Mouse (Mus musculus) hindbrain, embryonic 10.5 days (tissue): ENCODE data around the gene E2f2. TPM values are rescaled to one million over a fixed set of nuclear protein-coding genes. Genes with fewer than 3 reads are reported as not detected.
A peak's percentile ranks its signal among the peaks of the same experiment; 100 is the strongest.

Experiments
- DNase-seq: peaks from one replicate; pipeline ENCODE4 v3.0.0-alpha.2; 2017; ENCODE audit warnings: low spot score
- H3K27ac ChIP-seq: fragments of 300-500 bp; sonication (generic); 2 replicates; pipeline ENCODE4 v1.5.1; 2016; ENCODE audit warnings: mild to moderate bottlenecking, moderate library complexity
- H3K27me3 ChIP-seq: fragments of 300-500 bp; sonication (generic); 2 replicates; pipeline ENCODE4 v1.6.1; 2016; ENCODE audit warnings: mild to moderate bottlenecking; ENCODE audit not compliant: poor library complexity, insufficient read depth, severe bottlenecking
- H3K36me3 ChIP-seq: fragments of 300-500 bp; sonication (generic); 2 replicates; pipeline ENCODE4 v1.6.1; 2016; ENCODE audit warnings: mild to moderate bottlenecking, moderate library complexity
- H3K4me1 ChIP-seq: fragments of 300-500 bp; sonication (generic); replicated peaks from 2 replicates; pipeline ENCODE4 v1.6.1; 2016; ENCODE audit warnings: mild to moderate bottlenecking
- H3K4me3 ChIP-seq: fragments of 300-500 bp; sonication (generic); 2 replicates; pipeline ENCODE4 v1.5.1; 2016; ENCODE audit warnings: mild to moderate bottlenecking, moderate library complexity
- H3K9me3 ChIP-seq: fragments of 300-500 bp; sonication (generic); 2 replicates; pipeline ENCODE4 v1.6.1; 2016; ENCODE audit warnings: mild to moderate bottlenecking, moderate library complexity
- WGBS: fragments of 180-500 bp; shearing (Covaris S2); methylation state at CpG from one replicate; pipeline ENCODE4 v1.1.7; 2016; 5-methylcytosine and 5-hydroxymethylcytosine counted together
- polyA plus RNA-seq: library from polyadenylated mRNA; unstranded; fragments of >200 nt; fragmentation: Nextera tagmentation; extraction: Ambion mirVana; gene quantifications from 2 replicates; pipeline ENCODE4 v1.2.1, GENCODE M21; 2016

The E2f2 gene
- polyA plus RNA-seq, 1 experiment from 2014 or later: 9.0 TPM

GRCm38 (mm10) chr4:136170401-136170800 lies 1.8 kb upstream of the E2f2 start:
- Histone ChIP-seq H3K36me3 (0 out of 2 replicates have a peak, but pooled peaks cover 8% of the 10 kb centered on the region), H3K4me3 (no peak overlapping the region), H3K9me3 (no peaks in the 10 kb centered on the region), H3K27me3 (0 out of 2 replicates have a peak, but pooled peaks cover 5% of the 10 kb centered on the region), H3K27ac (no peak overlapping the region), H3K4me1 (peaks cover 37% of the 10 kb centered on the region)
- 86% methylated on average over 4 of the region's 4 CpGs for whole genome bisulfite sequencing
- no peak for DNase-seq

GRCm38 (mm10) chr4:136171455-136171854 lies 739 bp upstream of the E2f2 start:
- 0 out of 2 replicates have a peak, but pooled peaks cover 5% of the 10 kb centered on the region for H3K27me3 ChIP-seq
- H3K9me3 ChIP-seq: no peaks in the 10 kb centered on the region
- H3K27ac ChIP-seq: peak overlapping the region; percentile 87
- WGBS: 17% methylated on average over 12 of the region's 12 CpGs
- DNase-seq: no peak
- peak overlapping the region; percentile 91 for H3K4me3 ChIP-seq
- H3K4me1 ChIP-seq: peaks cover 47% of the 10 kb centered on the region
- 0 out of 2 replicates have a peak, but pooled peaks cover 12% of the 10 kb centered on the region for H3K36me3 ChIP-seq

DNA sequence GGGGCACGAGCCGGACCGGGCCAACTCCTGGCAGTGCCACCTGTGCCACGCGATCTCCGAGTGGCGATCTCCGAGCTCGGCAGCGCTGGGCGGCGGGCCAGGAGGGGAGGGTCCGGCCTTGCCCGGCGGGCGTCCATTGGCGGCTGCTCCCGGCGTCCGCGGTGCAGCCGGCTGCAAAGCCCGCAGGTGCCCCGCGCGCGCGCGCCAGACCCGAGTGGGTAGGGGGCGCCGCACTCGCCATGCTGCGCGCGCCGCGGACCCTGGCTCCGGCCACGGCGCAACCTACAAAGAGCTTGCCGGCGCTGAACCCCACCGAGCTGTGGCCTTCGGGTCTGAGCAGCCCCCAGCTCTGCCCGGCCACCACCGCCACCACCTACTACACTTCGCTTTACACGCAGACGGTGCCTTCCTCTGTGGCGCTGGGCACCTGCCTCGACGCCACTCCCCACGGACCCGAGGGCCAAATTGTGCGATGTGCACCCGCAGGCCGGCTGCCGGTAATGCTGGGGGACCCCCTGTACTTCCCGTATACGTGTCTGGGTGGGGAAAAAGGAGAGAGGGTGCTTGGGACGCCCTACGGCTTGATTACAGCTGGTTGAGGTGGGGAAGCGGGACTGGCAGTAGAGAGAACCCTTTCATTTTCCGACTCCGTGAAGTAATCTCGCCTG lies 482 bp downstream of the E2f2 start:
- WGBS: under 1% methylated on average over 65 of the region's 67 CpGs

GRCm38 (mm10) chr4:136173210-136173715 lies 1.1 kb downstream of the E2f2 start:
- peaks cover 18% of the 10 kb centered on the region; the same call in 1 of the 2 replicates for H3K36me3 ChIP-seq
- H3K9me3 ChIP-seq: no peaks in the 10 kb centered on the region
- H3K4me1 ChIP-seq: peaks cover 65% of the 10 kb centered on the region
- 2% methylated on average over 14 of the region's 14 CpGs for WGBS
- 0 out of 2 replicates have a peak, but pooled peaks cover 5% of the 10 kb centered on the region for H3K27me3 ChIP-seq
- peak overlapping the region; percentile 93 for H3K27ac ChIP-seq
- DNase-seq: peak; percentile 40
- H3K4me3 ChIP-seq: peak overlapping the region; percentile 91

More for the DNA sequence above, 482 bp downstream of the E2f2 start:
- H3K36me3 ChIP-seq: peaks cover 12% of the 10 kb centered on the region; the same call in 1 of the 2 replicates
- H3K9me3 ChIP-seq: no peaks in the 10 kb centered on the region
- 0 out of 2 replicates have a peak, but pooled peaks cover 5% of the 10 kb centered on the region for H3K27me3 ChIP-seq
- peak overlapping the region; percentile 93 for H3K27ac ChIP-seq
- H3K4me3 ChIP-seq: peak overlapping the region; percentile 91
- H3K4me1 ChIP-seq: peaks cover 60% of the 10 kb centered on the region
- DNase-seq: peak; percentile 58

DNA sequence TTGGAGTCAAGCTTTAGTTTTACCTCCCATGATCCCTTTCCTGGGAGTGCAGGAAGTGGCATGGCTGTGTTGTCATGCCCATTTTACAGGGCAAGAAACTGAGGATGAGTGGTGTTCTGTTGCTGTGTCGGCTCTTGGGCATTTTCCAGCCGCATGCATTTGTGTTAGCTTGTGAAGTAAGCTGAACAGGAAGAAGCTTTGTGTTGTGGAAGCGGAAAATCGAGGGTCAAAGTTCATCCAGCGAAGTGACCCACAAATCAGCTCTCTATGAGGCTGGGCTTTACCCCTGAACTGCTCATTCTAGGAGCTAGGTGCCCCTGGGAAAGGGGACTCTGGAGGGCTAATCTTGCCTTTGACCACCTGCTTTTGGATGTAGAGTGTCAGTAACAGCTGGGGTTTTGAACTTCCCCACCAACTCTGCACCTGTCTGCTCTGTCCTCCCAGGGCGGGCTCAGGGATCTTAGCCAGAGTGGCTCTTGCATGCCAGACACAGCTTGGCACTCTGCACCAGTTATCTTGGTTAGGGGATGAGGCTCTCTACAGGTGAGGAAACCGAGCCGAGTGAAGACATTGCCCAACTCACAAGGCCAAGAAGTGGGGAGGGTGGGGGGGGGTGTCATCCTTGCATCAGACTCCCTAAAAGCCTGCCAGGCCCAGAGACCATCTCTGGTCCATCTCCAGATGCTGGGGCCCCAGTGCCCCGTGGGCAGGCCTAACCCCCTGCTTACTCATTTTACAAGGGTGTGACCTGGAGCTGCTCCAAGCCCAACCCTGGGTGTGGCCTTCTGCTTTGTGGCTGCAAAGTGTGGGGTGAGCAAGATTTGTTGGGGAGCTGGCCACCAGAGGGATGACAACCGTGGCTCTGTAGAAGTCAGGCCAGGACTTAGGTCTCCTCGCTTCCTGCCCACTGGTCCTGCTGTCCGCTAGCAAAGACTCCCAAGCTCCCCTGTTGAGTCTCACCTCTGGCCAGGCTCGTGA lies 2.3 kb downstream of the E2f2 start:
- no peak for DNase-seq
- 61% methylated on average over 13 of the region's 13 CpGs for WGBS
- Histone ChIP-seq H3K4me3 (peak overlapping the region; percentile 91), H3K36me3 (peaks cover 27% of the 10 kb centered on the region; the same call in 1 of the 2 replicates), H3K27ac (peak overlapping the region; percentile 50; the same call in 1 of the 2 replicates), H3K4me1 (peaks cover 69% of the 10 kb centered on the region), H3K9me3 (no peaks in the 10 kb centered on the region), H3K27me3 (0 out of 2 replicates have a peak, but pooled peaks cover 5% of the 10 kb centered on the region)

DNA sequence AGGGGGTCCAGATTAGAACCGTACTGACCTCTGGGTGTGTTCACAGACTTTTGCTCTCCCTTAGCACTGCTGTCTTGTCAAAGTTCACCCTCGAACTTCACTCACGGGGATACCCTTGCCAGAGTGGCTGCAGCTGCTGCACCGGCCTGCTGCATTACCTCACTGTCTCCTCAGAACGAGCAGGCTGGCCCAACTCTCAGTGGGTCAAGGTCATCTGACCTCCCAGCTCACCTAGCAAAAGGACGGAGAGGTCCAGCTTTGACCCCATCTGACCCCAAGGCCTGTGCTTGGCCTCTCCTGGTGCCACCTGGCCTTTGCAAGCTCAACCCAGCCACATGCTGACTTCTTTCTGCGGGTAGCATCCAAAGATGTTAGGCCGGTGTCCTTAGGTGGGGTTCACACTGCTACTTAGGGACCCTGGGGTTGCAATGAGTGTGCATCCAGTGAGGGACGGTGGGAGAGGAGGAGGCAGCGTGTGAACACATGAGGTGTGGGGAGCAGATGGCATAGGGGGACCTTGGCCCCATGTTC lies 3.9 kb downstream of the E2f2 start:
- no peak for DNase-seq
- peak overlapping the region; percentile 73 for H3K27ac ChIP-seq
- WGBS: 72% methylated on average over 10 of the region's 10 CpGs

DNA sequence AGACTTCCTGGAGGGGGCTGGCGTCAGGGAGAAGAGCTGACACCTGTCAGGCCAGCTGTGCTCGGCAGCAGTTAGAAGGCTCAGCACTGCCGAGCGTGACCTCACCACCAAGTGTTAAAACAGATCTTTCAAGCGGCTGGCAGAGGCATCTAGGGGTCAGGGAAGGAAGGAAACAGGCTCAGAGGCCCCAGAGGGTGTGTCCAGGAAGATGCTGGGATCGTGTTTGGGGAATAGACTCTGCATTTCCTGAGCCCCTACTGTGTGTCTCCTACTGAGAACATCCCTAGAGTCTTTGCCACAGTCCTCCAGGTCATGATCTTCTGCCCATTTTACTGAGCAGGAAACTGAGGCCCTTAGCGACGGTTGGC lies 5.0 kb downstream of the E2f2 start:
- H3K27me3 ChIP-seq: peaks cover 3% of the 10 kb centered on the region; the same call in 1 of the 2 replicates
- peak overlapping the region; percentile 73 for H3K27ac ChIP-seq
- DNase-seq: no peak
- H3K9me3 ChIP-seq: no peaks in the 10 kb centered on the region
- H3K4me1 ChIP-seq: peaks cover 84% of the 10 kb centered on the region
- peaks cover 36% of the 10 kb centered on the region for H3K36me3 ChIP-seq
- H3K4me3 ChIP-seq: peak overlapping the region; percentile 9; the same call in 1 of the 2 replicates
- 48% methylated on average over 8 of the region's 8 CpGs for WGBS

More for the DNA sequence above, 3.9 kb downstream of the E2f2 start:
- peak overlapping the region; percentile 16; the same call in 1 of the 2 replicates for H3K4me3 ChIP-seq
- no peaks in the 10 kb centered on the region for H3K9me3 ChIP-seq
- peaks cover 36% of the 10 kb centered on the region; the same call in 1 of the 2 replicates for H3K36me3 ChIP-seq
- peaks cover 3% of the 10 kb centered on the region; the same call in 1 of the 2 replicates for H3K27me3 ChIP-seq
- H3K4me1 ChIP-seq: peaks cover 85% of the 10 kb centered on the region

GRCm38 (mm10) chr4:136177612-136178474 lies 5.6 kb downstream of the E2f2 start:
- Histone ChIP-seq H3K27ac (peak overlapping the region; percentile 73), H3K4me3 (peak overlapping the region; percentile 18; the same call in 1 of the 2 replicates), H3K9me3 (no peaks in the 10 kb centered on the region), H3K4me1 (peaks cover 78% of the 10 kb centered on the region), H3K27me3 (peaks cover 3% of the 10 kb centered on the region; the same call in 1 of the 2 replicates), H3K36me3 (peaks cover 36% of the 10 kb centered on the region)
- WGBS: 60% methylated on average over 11 of the region's 11 CpGs
- DNase-seq: no peak

DNA sequence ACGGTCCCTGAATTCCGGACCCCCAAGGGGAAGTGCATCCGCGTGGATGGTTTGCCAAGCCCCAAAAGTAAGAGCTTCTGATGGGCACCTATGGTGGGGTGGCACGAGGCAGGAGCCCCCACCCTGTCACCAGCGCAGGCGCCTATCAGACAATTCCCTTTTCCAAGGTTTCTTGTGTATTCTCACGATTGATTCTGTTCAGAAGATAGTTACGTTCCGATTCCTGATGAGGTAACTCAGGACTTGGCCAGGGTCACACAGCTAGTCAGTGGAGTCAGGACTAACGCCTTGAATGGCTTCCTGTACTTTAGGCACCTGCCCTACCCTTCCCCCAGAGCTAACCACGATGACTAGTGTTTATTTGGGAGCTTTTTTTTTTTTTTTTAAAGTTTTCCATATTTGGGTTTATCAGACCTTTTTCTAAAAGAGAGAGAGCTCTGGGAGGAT lies 6.3 kb downstream of the E2f2 start:
- peaks cover 72% of the 10 kb centered on the region for H3K4me1 ChIP-seq
- peaks cover 41% of the 10 kb centered on the region for H3K36me3 ChIP-seq
- H3K4me3 ChIP-seq: 0 out of 2 replicates have a peak overlapping the region, but pooled peaks have one; percentile 18
- WGBS: 88% methylated on average over 12 of the region's 12 CpGs
- no peaks in the 10 kb centered on the region for H3K9me3 ChIP-seq
- no peak for DNase-seq
- H3K27me3 ChIP-seq: peaks cover 3% of the 10 kb centered on the region; the same call in 1 of the 2 replicates
- peak overlapping the region; percentile 73 for H3K27ac ChIP-seq

- WGBS: 93% methylated on average over 7 of the region's 7 CpGs
- Histone ChIP-seq H3K4me3 (peak overlapping the region; percentile 52; the same call in 1 of the 2 replicates), H3K4me1 (peaks cover 62% of the 10 kb centered on the region)
Observed at GRCm38 (mm10) chr4:136179456-136179855, 7.3 kb downstream of the E2f2 start.

DNA sequence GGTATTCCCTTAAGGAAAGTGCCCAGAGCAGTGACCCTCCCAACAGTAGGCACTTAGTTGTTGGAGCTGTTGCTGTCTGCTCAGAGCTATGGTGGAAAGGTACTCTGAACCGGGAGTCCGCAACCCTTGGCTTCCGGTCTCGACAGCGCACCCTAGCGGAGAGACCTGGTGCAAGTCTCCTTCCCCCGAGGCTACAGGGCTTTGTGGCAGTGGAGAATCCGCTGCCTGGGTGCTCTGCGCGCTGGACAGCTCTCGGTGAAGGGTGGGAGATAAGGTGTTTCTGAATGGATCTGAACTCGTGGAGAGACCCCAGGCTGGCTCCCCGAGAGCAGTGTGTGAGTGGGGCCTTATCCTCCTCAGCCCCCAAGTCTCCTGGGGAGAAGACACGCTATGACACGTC lies 7.8 kb downstream of the E2f2 start:
- DNase-seq: peak; percentile 91
- peak overlapping the region; percentile 81 for H3K27ac ChIP-seq
- H3K4me1 ChIP-seq: peaks cover 57% of the 10 kb centered on the region
- peak overlapping the region; percentile 52 for H3K4me3 ChIP-seq
- H3K27me3 ChIP-seq: peaks cover 3% of the 10 kb centered on the region; the same call in 1 of the 2 replicates
- H3K9me3 ChIP-seq: no peaks in the 10 kb centered on the region
- H3K36me3 ChIP-seq: peaks cover 46% of the 10 kb centered on the region
- WGBS: 2% methylated on average over 15 of the region's 15 CpGs

More at GRCm38 (mm10) chr4:136179456-136179855, 7.3 kb downstream of the E2f2 start:
- Histone ChIP-seq H3K27me3 (peaks cover 3% of the 10 kb centered on the region; the same call in 1 of the 2 replicates), H3K36me3 (peaks cover 48% of the 10 kb centered on the region), H3K9me3 (no peaks in the 10 kb centered on the region), H3K27ac (no peak overlapping the region)
- DNase-seq: no peak
